Mouse (Mus musculus): ENCODE results near the gene Ctsa. TPM values are rescaled to one million over a fixed set of nuclear protein-coding genes. Genes with fewer than 3 reads are reported as not detected.
A peak's percentile ranks its signal among the peaks of the same experiment; 100 is the strongest.
"Not testable (repeated sequence)": the region's sequence is repeated elsewhere in the genome, so short reads cannot be mapped to it uniquely, and the experiment has no call there.

Gene Ctsa
- total and polyA plus RNA-seq, 2 experiments from 2014 or later = 134 to 263 TPM

DNA sequence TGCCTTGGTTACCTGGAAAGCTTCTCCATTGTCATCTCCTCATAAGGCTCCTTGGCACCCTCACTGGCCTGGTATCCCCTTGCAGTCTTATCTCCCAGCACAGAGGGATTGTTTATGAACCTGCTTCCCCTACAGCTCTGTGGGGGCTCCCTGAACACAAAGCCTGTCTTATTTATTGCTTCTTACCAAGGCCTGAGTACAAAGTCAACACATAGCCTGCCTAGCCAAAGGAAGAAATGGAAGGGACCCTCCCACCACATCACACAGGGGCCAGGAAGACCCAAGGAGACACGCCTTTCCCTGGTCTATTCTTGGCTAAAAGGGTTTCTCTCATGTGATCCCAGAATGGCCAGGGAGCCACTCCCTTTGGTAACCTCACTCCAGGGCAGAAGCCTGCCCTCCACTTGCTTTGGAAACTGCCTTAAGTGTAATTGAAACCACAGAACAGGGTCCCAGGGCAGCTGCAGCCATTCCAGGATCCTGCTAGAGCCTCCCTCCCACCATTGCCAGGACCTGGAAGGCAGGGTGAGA is 41.6 kb downstream of the Ctsa start:
- Histone ChIP-seq H3K4me1 (ENCODE audit: control insufficient read depth, insufficient read depth) (peaks cover 26% of the 10 kb centered on the region), H3K9ac (replicated peaks; ENCODE audit: low read depth, low read length) (0 out of 2 replicates have a peak overlapping the region, but pooled peaks have one; percentile 18), H3K36me3 (replicated peaks; ENCODE audit: control insufficient read depth, insufficient read depth, low read length) (peaks cover 5% of the 10 kb centered on the region; the same call in 1 of the 2 replicates), H3K27ac (ENCODE audit: low read depth) (peak overlapping the region; percentile 91), H3K9me3 (replicated peaks; ENCODE audit: control insufficient read depth, low read length) (no peaks in the 10 kb centered on the region), H3K27me3 (ENCODE audit: control insufficient read depth, insufficient read depth, low read length) (no peaks in the 10 kb centered on the region), H3K4me2 (ENCODE audit: low read depth, low read length) (peak overlapping the region; percentile 22; the same call in 1 of the 2 replicates), H3K4me3 (ENCODE audit: low read depth, low read length) (no peak overlapping the region)
- 8% methylated on average over 1 of the region's 1 CpGs for WGBS
- TF ChIP-seq EP300 (IDR thresholded peaks at IDR 0.05; ENCODE audit: low read depth) (peak; percentile 90), CTCF (IDR thresholded peaks at IDR 0.05; ENCODE audit: low read depth) (no peak)
- peak; percentile 59 for DNase-seq (ENCODE audit: low spot score)
- ATAC-seq (ENCODE audit: insufficient read depth, low read depth) = peak; percentile 44

GRCm38 (mm10) chr2:164875648-164876047 is 43.0 kb downstream of the Ctsa start:
- DNase-seq (ENCODE audit: low spot score); H3K27me3 ChIP-seq (ENCODE audit: control insufficient read depth, insufficient read depth, low read length); H3K4me3 ChIP-seq (ENCODE audit: low read depth, low read length); H3K4me2 ChIP-seq (ENCODE audit: low read depth, low read length); H3K36me3 ChIP-seq (replicated peaks; ENCODE audit: control insufficient read depth, insufficient read depth, low read length); ATAC-seq (ENCODE audit: insufficient read depth, low read depth); H3K9me3 ChIP-seq (replicated peaks; ENCODE audit: control insufficient read depth, low read length); H3K9ac ChIP-seq (replicated peaks; ENCODE audit: low read depth, low read length): not testable (repeated sequence)
- Histone ChIP-seq H3K27ac (ENCODE audit: low read depth) (peak overlapping the region; percentile 91; the same call in 1 of the 2 replicates), H3K4me1 (ENCODE audit: control insufficient read depth, insufficient read depth) (peaks cover 32% of the 10 kb centered on the region)
- WGBS = 66% methylated on average over 2 of the region's 2 CpGs

DNA sequence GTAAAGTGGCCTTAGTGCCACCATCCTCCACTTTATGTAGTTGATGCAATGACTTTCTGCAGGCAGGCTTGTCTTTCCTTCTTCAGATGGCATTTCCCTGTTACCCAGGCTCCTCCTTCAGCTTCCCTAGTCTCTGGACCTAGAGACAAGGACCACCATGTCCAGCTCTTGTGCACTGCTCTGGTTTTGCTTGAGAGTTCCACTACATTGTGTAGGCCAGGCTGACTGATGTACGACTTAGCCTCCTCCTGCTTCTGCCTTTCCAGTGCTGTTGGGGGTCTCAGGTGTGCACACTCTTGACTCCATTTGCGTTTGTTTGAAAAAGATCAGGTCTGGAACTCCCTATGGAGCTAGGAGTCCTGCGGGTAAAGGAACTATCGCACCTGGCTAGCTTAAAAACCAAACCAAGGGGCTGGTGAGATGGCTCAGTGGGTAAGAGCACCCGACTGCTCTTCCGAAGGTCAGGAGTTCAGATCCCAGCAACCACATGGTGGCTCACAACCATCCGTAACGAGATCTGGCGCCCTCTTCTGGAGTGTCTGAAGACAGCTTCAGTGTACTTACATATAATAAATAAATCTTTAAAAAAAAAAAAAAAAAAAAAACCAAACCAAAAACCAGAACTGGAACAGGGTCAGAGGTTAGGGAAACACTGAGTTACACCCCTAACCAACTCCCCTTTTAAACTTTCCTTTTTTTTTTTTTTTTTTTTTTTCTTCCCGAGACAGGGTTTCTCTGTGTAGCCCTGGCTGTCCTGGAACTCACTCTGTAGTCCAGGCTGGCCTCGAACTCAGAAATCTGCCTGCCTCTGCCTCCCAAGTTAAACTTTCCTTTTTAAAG is 44.9 kb downstream of the Ctsa start:
- H3K4me3 ChIP-seq (ENCODE audit: low read depth, low read length) = peak overlapping the region; percentile 92; the same call in 1 of the 2 replicates
- not testable (repeated sequence) for H3K27me3 ChIP-seq (ENCODE audit: control insufficient read depth, insufficient read depth, low read length); ATAC-seq (ENCODE audit: insufficient read depth, low read depth); H3K9ac ChIP-seq (replicated peaks; ENCODE audit: low read depth, low read length); H3K9me3 ChIP-seq (replicated peaks; ENCODE audit: control insufficient read depth, low read length); DNase-seq (ENCODE audit: low spot score); H3K36me3 ChIP-seq (replicated peaks; ENCODE audit: control insufficient read depth, insufficient read depth, low read length)
- peak overlapping the region; percentile 94 for H3K4me2 ChIP-seq (ENCODE audit: low read depth, low read length)
- peaks cover 35% of the 10 kb centered on the region for H3K4me1 ChIP-seq (ENCODE audit: control insufficient read depth, insufficient read depth)
- H3K27ac ChIP-seq (ENCODE audit: low read depth) = peak overlapping the region; percentile 100
- WGBS = 72% methylated on average over 11 of the region's 11 CpGs

DNA sequence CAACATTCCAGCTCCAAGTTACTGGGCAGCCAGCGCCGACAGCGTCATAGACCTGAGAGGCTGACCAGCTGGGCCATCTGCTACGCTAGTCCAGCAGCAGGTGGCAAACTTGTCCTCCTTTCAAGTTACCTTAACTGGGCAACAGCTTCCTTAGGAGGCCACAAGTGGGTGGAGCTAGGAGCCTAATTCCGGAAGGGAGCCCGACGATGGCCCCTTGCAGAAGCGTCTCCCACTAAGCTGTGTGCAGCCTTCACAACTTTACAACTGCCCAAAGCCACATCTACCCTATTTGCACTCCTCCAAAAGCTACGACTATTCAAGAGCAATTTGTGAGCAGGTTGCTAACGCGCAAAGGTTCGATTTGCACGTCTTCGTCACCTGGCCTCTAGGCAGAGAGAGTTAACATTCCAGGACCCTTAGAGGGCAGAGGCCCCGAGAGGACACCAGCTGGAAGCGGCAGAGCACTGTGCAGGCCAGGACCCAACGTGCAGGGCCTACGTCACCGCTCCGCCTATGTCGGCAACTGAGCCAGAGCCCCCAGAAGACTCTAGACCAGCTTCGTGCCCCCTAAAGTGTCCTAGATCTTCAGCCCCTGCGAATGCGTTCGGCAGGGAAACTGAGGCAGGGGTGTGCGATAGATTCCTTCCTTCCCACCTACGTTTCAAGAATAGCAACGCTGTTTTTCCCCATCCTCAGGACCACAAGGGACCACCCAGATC is 46.0 kb downstream of the Ctsa start:
- DNase-seq (ENCODE audit: low spot score) = peak; percentile 73
- ATAC-seq (ENCODE audit: insufficient read depth, low read depth) = peak; percentile 42
- 1% methylated on average over 28 of the region's 28 CpGs for WGBS

DNA sequence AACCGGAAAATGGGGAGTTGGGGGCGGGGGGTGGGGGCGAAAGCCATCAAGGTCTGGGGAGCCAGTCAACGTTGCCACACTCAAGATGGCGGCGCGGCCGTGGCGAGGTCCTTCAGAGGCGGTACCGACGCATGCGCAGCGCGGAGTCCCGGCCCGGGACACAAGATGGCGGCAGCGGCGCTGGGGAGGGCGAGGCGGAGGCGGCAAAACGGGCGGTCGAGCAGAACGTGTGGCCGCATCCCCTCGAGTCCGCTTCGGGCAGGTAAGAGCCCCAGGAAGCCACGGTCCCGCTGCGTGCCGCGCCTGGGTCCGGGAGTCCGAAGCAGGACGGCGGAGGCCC is 46.5 kb downstream of the Ctsa start, which contains the start of gene Pcif1:
Pcif1 (plus strand) TSS at position 77 of the 340 bp plus-strand sequence.
- peak within 1 kb of the TSS; percentile 100 for H3K27ac ChIP-seq (ENCODE audit: low read depth)
- ATAC-seq (ENCODE audit: insufficient read depth, low read depth) = peak; percentile 86
- TF ChIP-seq EP300 (IDR thresholded peaks at IDR 0.05; ENCODE audit: low read depth) (no peak), CTCF (IDR thresholded peaks at IDR 0.05; ENCODE audit: low read depth) (no peak)

More for the DNA sequence above, 46.0 kb downstream of the Ctsa start:
- H3K9me3 ChIP-seq (replicated peaks; ENCODE audit: control insufficient read depth, low read length) = no peaks in the 10 kb centered on the region
- peaks cover 17% of the 10 kb centered on the region for H3K36me3 ChIP-seq (replicated peaks; ENCODE audit: control insufficient read depth, insufficient read depth, low read length)
- peak overlapping the region; percentile 100 for H3K27ac ChIP-seq (ENCODE audit: low read depth)
- peak overlapping the region; percentile 94 for H3K4me2 ChIP-seq (ENCODE audit: low read depth, low read length)
- TF ChIP-seq EP300 (IDR thresholded peaks at IDR 0.05; ENCODE audit: low read depth) (0 out of 2 replicates have a peak, but pooled peaks have one; percentile 28), CTCF (IDR thresholded peaks at IDR 0.05; ENCODE audit: low read depth) (peak; percentile 29)
- peak overlapping the region; percentile 100 for H3K9ac ChIP-seq (replicated peaks; ENCODE audit: low read depth, low read length)
- H3K4me1 ChIP-seq (ENCODE audit: control insufficient read depth, insufficient read depth) = peaks cover 33% of the 10 kb centered on the region
- no peaks in the 10 kb centered on the region for H3K27me3 ChIP-seq (ENCODE audit: control insufficient read depth, insufficient read depth, low read length)
- peak overlapping the region; percentile 92 for H3K4me3 ChIP-seq (ENCODE audit: low read depth, low read length)

More for the DNA sequence above, 46.5 kb downstream of the Ctsa start, which contains the start of gene Pcif1:
- Histone ChIP-seq H3K9me3 (replicated peaks; ENCODE audit: control insufficient read depth, low read length) (no peaks in the 10 kb centered on the region), H3K36me3 (replicated peaks; ENCODE audit: control insufficient read depth, insufficient read depth, low read length) (peaks cover 22% of the 10 kb centered on the region), H3K4me1 (ENCODE audit: control insufficient read depth, insufficient read depth) (peaks cover 27% of the 10 kb centered on the region), H3K4me2 (ENCODE audit: low read depth, low read length) (peak within 1 kb of the TSS; percentile 94), H3K27me3 (ENCODE audit: control insufficient read depth, insufficient read depth, low read length) (no peaks in the 10 kb centered on the region), H3K9ac (replicated peaks; ENCODE audit: low read depth, low read length) (peak within 1 kb of the TSS; percentile 100), H3K4me3 (ENCODE audit: low read depth, low read length) (peak within 1 kb of the TSS; percentile 92)
- WGBS = under 1% methylated on average over 39 of the region's 40 CpGs
- DNase-seq (ENCODE audit: low spot score) = peak; percentile 72

All from heart, postnatal 0 days (tissue).